In genomic region chr19:10688537-10689352, GRCm38 (mm10) we compare ENCODE assay signal across 7 mouse cellular contexts. TPM values are rescaled to one million over a fixed set of nuclear protein-coding genes. Genes with fewer than 3 reads are reported as not detected.
A peak's percentile ranks its signal among the peaks of the same experiment; 100 is the strongest.
DNase-seq lines count a peak whose midpoint lies in the region; ATAC-seq lines count a peak whose summit lies in the region.

Gene Vps37c (plus strand): TSS chr19:10688735.

- H3K4me2 ChIP-seq in intestine, embryonic 15.5 days (replicated peaks) = peak within 1 kb of the TSS; percentile 67

- no peaks in the 10 kb centered on the region for H3K36me3 ChIP-seq in intestine, embryonic 15.5 days
- H3K36me3 ChIP-seq in midbrain, embryonic 10.5 days = no peaks in the 10 kb centered on the region

- intact Hi-C loops in gastrocnemius, postnatal 36 days (cut with DNase I) = no loop called here
- intact Hi-C loops in left cerebral cortex, postnatal 25 days (cut with DNase I) = loop anchor here (1.0 kb wide), 1 partner anchor 21 kb away; no protein-coding TSS in a partner anchor

- DNase-seq in adrenal gland, adult 18-20 months (ENCODE audit: low spot score in 2 of 2) = peak; percentile 93 to 96
- peak; percentile 94 for DNase-seq in embryo, embryonic 11 days
- DNase-seq in gastrocnemius, postnatal 36 days = peak; percentile 93 to 96
- peak; percentile 91 to 95 for DNase-seq in left cerebral cortex, postnatal 25 days (ENCODE audit: low spot score in 2 of 2)
- peak; percentile 93 for DNase-seq in midbrain, embryonic 10.5 days (ENCODE audit: low spot score)
- peak; percentile 97 for DNase-seq in right cerebral cortex, postnatal 4 days

- peak within 1 kb of the TSS; percentile 80 for H3K9ac ChIP-seq in intestine, embryonic 15.5 days

- H3K27me3 ChIP-seq in intestine, embryonic 15.5 days (replicated peaks) = no peaks in the 10 kb centered on the region
- H3K27me3 ChIP-seq in midbrain, embryonic 10.5 days (ENCODE audit: low read depth, poor library complexity, severe bottlenecking) = no peaks in the 10 kb centered on the region

- peak within 1 kb of the TSS; percentile 96 for H3K27ac ChIP-seq in intestine, embryonic 15.5 days
- peak within 1 kb of the TSS; percentile 95 for H3K27ac ChIP-seq in midbrain, embryonic 10.5 days (replicated peaks)

- WGBS in intestine, embryonic 15.5 days = under 1% methylated on average over 74 of the region's 74 CpGs
- under 1% methylated on average over 74 of the region's 74 CpGs for WGBS in midbrain, embryonic 10.5 days

- H3K9me3 ChIP-seq in intestine, embryonic 15.5 days = no peaks in the 10 kb centered on the region
- H3K9me3 ChIP-seq in midbrain, embryonic 10.5 days (replicated peaks) = no peaks in the 10 kb centered on the region

- H3K4me1 ChIP-seq in intestine, embryonic 15.5 days (replicated peaks) = peaks cover 21% of the 10 kb centered on the region
- peaks cover 31% of the 10 kb centered on the region for H3K4me1 ChIP-seq in midbrain, embryonic 10.5 days

- peak; percentile 94 for ATAC-seq in intestine, embryonic 15.5 days

- H3K4me3 ChIP-seq in intestine, embryonic 15.5 days (replicated peaks) = peak within 1 kb of the TSS; percentile 76
- H3K4me3 ChIP-seq in midbrain, embryonic 10.5 days = peak within 1 kb of the TSS; percentile 71

RNA-seq across cellular contexts. Expression of gene Vps37c, which starts in this region (rescaled TPM):
- total RNA-seq in adrenal gland, adult 18-20 months (2021) = 10 to 100 TPM; 19.3 to 26.8 TPM
- total RNA-seq in gastrocnemius, postnatal 36 days (2021) = 10 to 100 TPM; 16.1 to 21.6 TPM
- 28.1 and 28.7 TPM in 2 replicates for polyA plus RNA-seq in intestine, embryonic 15.5 days (2015; fragmentation: Nextera tagmentation; extraction: Ambion mirVana)
- 10 to 100 TPM; 27.3 to 32.3 TPM for total RNA-seq in left cerebral cortex, postnatal 25 days (2021)
- 33.8 and 36.0 TPM in 2 replicates for polyA plus RNA-seq in midbrain, embryonic 10.5 days (2016; fragmentation: Nextera tagmentation; extraction: Ambion mirVana)

Comparison
In these comparisons a context has a peak if more than half of its experiments do, and no peak if none do; other contexts are left out.
1. Peak in every context shown above with its lines: DNase-seq, ATAC-seq, H3K4me3 ChIP-seq and H3K27ac ChIP-seq.